Mouse (Mus musculus) kidney, adult 2 months (tissue): ENCODE data around the gene Plk3. TPM values are rescaled to one million over a fixed set of nuclear protein-coding genes. Genes with fewer than 3 reads are reported as not detected.
A peak's percentile ranks its signal among the peaks of the same experiment; 100 is the strongest.

Experiments used
- DNase-seq: peaks from one replicate; pipeline ENCODE4 v3.0.0; 2021
- H3K27ac ChIP-seq: fragments of 200-500 bp; 2 replicates; pipeline ENCODE4 v1.5.1; 2012; ENCODE audit warnings: low read depth, low read length, control low read depth, inconsistent platforms; ENCODE audit not compliant: insufficient read depth
- H3K27me3 ChIP-seq: fragments of 200-500 bp; replicated peaks from 2 replicates; pipeline ENCODE4 v1.6.1; 2012; ENCODE audit warnings: mild to moderate bottlenecking, moderate library complexity, low read length, inconsistent platforms; ENCODE audit not compliant: control insufficient read depth, insufficient read depth
- H3K36me3 ChIP-seq: fragments of 200-500 bp; 2 replicates; pipeline ENCODE4 v1.6.1; 2012; ENCODE audit warnings: mild to moderate bottlenecking, moderate library complexity, low read length, inconsistent platforms; ENCODE audit not compliant: control insufficient read depth, insufficient read depth
- H3K4me1 ChIP-seq: fragments of 200-500 bp; 2 replicates; pipeline ENCODE4 v1.6.1; 2011; ENCODE audit warnings: low read length; ENCODE audit not compliant: control insufficient read depth, insufficient read depth
- H3K4me3 ChIP-seq: fragments of 200-500 bp; 2 replicates; pipeline ENCODE4 v1.5.1; 2011; ENCODE audit warnings: mild to moderate bottlenecking, low read depth, low read length, control low read depth; ENCODE audit not compliant: insufficient read depth
- CTCF ChIP-seq: fragments of 200-500 bp; conservative IDR thresholded peaks from 2 replicates; pipeline ENCODE4 v1.5.1; 2011; ENCODE audit warnings: low read depth, mild to moderate bottlenecking, control low read depth, low read length, moderate library complexity, mixed read lengths; ENCODE audit not compliant: insufficient read depth, insufficient read length
- POLR2A ChIP-seq: fragments of 200-500 bp; IDR thresholded peaks from one replicate; pipeline ENCODE4 v1.6.1; 2011; ENCODE audit warnings: low read depth, low read length, control low read depth
- WGBS: fragments of 180-500 bp; shearing (Covaris S2); methylation state at CpG from one replicate; pipeline ENCODE4 v1.1.7; 2018; 5-methylcytosine and 5-hydroxymethylcytosine counted together
- polyA plus RNA-seq: library from polyadenylated mRNA; depleted of rRNA; stranded (reverse); fragments of >200 nt; gene quantifications from 2 replicates; pipeline ENCODE4 v1.2.3, GENCODE M21; 2012

The Plk3 gene
- polyA plus RNA-seq, 1 experiment = 6.9 TPM

GRCm38 (mm10) chr4:117131198-117131597, 2.6 kb downstream of the Plk3 start:
- TF ChIP-seq POLR2A (no peak), CTCF (no peak)
- no peaks in the 10 kb centered on the region for H3K27me3 ChIP-seq
- peaks cover 14% of the 10 kb centered on the region; the same call in 1 of the 2 replicates for H3K4me1 ChIP-seq
- H3K36me3 ChIP-seq = no peaks in the 10 kb centered on the region
- no peak overlapping the region for H3K4me3 ChIP-seq
- no peak for DNase-seq
- no peak overlapping the region for H3K27ac ChIP-seq
- whole genome bisulfite sequencing = 88% methylated on average over 6 of the region's 6 CpGs

- no peak overlapping the region for H3K27ac ChIP-seq
- TF ChIP-seq CTCF (no peak), POLR2A (no peak)
- H3K27me3 ChIP-seq = no peaks in the 10 kb centered on the region
- WGBS = 69% methylated on average over 6 of the region's 6 CpGs
- peaks cover 14% of the 10 kb centered on the region; the same call in 1 of the 2 replicates for H3K4me1 ChIP-seq
- peak; percentile 48 for DNase-seq
- H3K36me3 ChIP-seq = no peaks in the 10 kb centered on the region
- H3K4me3 ChIP-seq = no peak overlapping the region
Measured at GRCm38 (mm10) chr4:117130790-117131189, 3.0 kb downstream of the Plk3 start.

GRCm38 (mm10) chr4:117127991-117128686, 5.6 kb downstream of the Plk3 start:
- 91% methylated on average over 33 of the region's 33 CpGs for WGBS
- H3K4me1 ChIP-seq = 0 out of 2 replicates have a peak, but pooled peaks cover 4% of the 10 kb centered on the region
- no peak for TF ChIP-seq CTCF
- no peak for TF ChIP-seq POLR2A
- no peaks in the 10 kb centered on the region for H3K36me3 ChIP-seq
- no peak for DNase-seq
- no peaks in the 10 kb centered on the region for H3K27me3 ChIP-seq
- no peak overlapping the region for H3K4me3 ChIP-seq
- H3K27ac ChIP-seq = no peak overlapping the region

GRCm38 (mm10) chr4:117126675-117127290, 7.0 kb downstream of the Plk3 start, which contains the start of gene Tctex1d4:
Gene Tctex1d4 (plus strand): TSS chr4:117126794.
- TF ChIP-seq POLR2A = no peak
- no peak for TF ChIP-seq CTCF
- Histone ChIP-seq H3K27ac (peak within 1 kb of the TSS; percentile 99), H3K4me3 (no peak within 1 kb of the TSS), H3K4me1 (0 out of 2 replicates have a peak, but pooled peaks cover 4% of the 10 kb centered on the region), H3K36me3 (no peaks in the 10 kb centered on the region), H3K27me3 (no peaks in the 10 kb centered on the region)
- no peak for DNase-seq
- whole genome bisulfite sequencing = 81% methylated on average over 9 of the region's 9 CpGs

GRCm38 (mm10) chr4:117125910-117126674, 7.7 kb downstream of the Plk3 start:
- H3K4me1 ChIP-seq = peaks cover 7% of the 10 kb centered on the region; the same call in 1 of the 2 replicates
- 41% methylated on average over 15 of the region's 15 CpGs for WGBS
- H3K4me3 ChIP-seq = no peak overlapping the region
- H3K36me3 ChIP-seq = no peaks in the 10 kb centered on the region
- TF ChIP-seq CTCF (no peak), POLR2A (no peak)
- H3K27me3 ChIP-seq = no peaks in the 10 kb centered on the region
- peak; percentile 91 for DNase-seq
- H3K27ac ChIP-seq = peak overlapping the region; percentile 99

GRCm38 (mm10) chr4:117125348-117125909, 8.3 kb downstream of the Plk3 start, which contains the start of gene Btbd19:
Gene Btbd19 (minus strand): TSS chr4:117125725.
- no peaks in the 10 kb centered on the region for H3K27me3 ChIP-seq
- no peak within 1 kb of the TSS for H3K4me3 ChIP-seq
- peak within 1 kb of the TSS; percentile 99 for H3K27ac ChIP-seq
- peak; percentile 67 for DNase-seq
- peaks cover 7% of the 10 kb centered on the region; the same call in 1 of the 2 replicates for H3K4me1 ChIP-seq
- TF ChIP-seq POLR2A = no peak
- TF ChIP-seq CTCF = no peak
- H3K36me3 ChIP-seq = no peaks in the 10 kb centered on the region
- 64% methylated on average over 8 of the region's 8 CpGs for WGBS
